Mouse (Mus musculus) hindbrain, embryonic 12.5 days (tissue): ENCODE data around the gene Steap2. TPM values are rescaled to one million over a fixed set of nuclear protein-coding genes. Genes with fewer than 3 reads are reported as not detected.

Source experiments
- ATAC-seq: fragments of 200-750 bp; cut with Nextera tagmentation; 2 replicates; pipeline ENCODE4 v1.8.0; 2017; ENCODE audit warnings: moderate TSS enrichment; ENCODE audit not compliant: low FRiP score
- H3K27ac ChIP-seq: fragments of 300-500 bp; sonication (generic); 2 replicates; pipeline ENCODE4 v1.5.1; 2016; ENCODE audit warnings: mild to moderate bottlenecking
- H3K27me3 ChIP-seq: fragments of 300-500 bp; sonication (generic); 2 replicates; pipeline ENCODE4 v1.6.1; 2016; ENCODE audit warnings: mild to moderate bottlenecking
- H3K36me3 ChIP-seq: fragments of 300-500 bp; sonication (generic); 2 replicates; pipeline ENCODE4 v1.6.1; 2016; ENCODE audit warnings: mild to moderate bottlenecking
- H3K4me1 ChIP-seq: fragments of 300-500 bp; sonication (generic); 2 replicates; pipeline ENCODE4 v1.6.1; 2016
- H3K4me2 ChIP-seq: fragments of 300-500 bp; sonication (generic); replicated peaks from 2 replicates; pipeline ENCODE4 v1.6.1; 2016; ENCODE audit warnings: mild to moderate bottlenecking
- H3K4me3 ChIP-seq: fragments of 300-500 bp; sonication (generic); 2 replicates; pipeline ENCODE4 v1.5.1; 2016; ENCODE audit warnings: mild to moderate bottlenecking
- H3K9ac ChIP-seq: fragments of 300-500 bp; sonication (generic); 2 replicates; pipeline ENCODE4 v1.6.1; 2016; ENCODE audit warnings: mild to moderate bottlenecking, moderate library complexity
- H3K9me3 ChIP-seq: fragments of 300-500 bp; sonication (generic); replicated peaks from 2 replicates; pipeline ENCODE4 v1.6.1; 2016; ENCODE audit warnings: mild to moderate bottlenecking
- WGBS: fragments of 180-500 bp; shearing (Covaris S2); methylation state at CpG from one replicate; pipeline ENCODE4 v1.1.7; 2016; 5-methylcytosine and 5-hydroxymethylcytosine counted together
- polyA plus RNA-seq: library from polyadenylated mRNA; unstranded; fragments of >200 nt; fragmentation: Nextera tagmentation; extraction: Ambion mirVana; gene quantifications from 2 replicates; pipeline ENCODE4 v1.2.1, GENCODE M21; 2016

Gene Steap2
- polyA plus RNA-seq = 5.7 and 6.3 TPM in 2 replicates

DNA sequence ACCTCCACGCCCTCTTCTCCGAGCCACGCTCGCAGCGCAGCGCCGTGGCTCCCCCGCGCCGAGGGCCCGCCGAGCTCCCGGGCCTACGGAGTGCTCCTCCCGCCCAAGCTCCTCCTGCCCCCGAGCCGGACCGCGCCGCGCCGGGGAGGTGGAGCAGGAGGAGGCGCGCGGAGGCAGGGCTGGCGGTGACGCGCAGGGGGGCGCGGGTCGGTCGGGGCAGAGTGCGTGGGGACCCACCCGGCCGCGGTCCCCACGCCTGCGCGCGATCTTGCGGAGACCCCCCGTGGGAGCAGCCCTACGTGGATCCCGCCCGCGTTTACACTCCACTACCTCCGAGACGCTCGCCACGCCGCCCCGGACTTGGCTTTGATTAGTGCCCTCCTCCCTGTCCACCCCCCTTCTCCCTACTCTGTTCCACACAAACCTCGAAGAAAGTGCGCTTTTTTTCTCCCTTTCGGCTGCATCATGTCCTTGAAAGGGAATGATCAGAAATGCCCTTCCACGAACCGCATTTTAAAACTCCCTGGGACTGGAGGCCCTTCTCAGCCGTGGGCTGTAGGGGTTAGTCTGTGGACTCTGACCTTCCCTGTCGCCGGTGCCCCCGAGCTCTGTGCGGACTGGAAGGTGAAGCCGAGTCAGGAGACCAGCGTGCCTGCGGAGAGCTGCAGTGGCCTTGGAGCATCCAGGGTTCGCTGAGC, at the start of gene Steap2:
Steap2 (minus strand) TSS at position 623 of the 698 bp plus-strand sequence.
- no peaks in the 10 kb centered on the region for H3K36me3 ChIP-seq
- no peak within 1 kb of the TSS for H3K27ac ChIP-seq
- H3K4me1 ChIP-seq = no peaks in the 10 kb centered on the region
- peak within 1 kb of the TSS; percentile 83 for H3K4me3 ChIP-seq
- H3K4me2 ChIP-seq = peak within 1 kb of the TSS; percentile 92
- peak within 1 kb of the TSS; percentile 91 for H3K9ac ChIP-seq
- under 1% methylated on average over 65 of the region's 66 CpGs for WGBS
- ATAC-seq = peak; percentile 92
- no peaks in the 10 kb centered on the region for H3K27me3 ChIP-seq
- no peaks in the 10 kb centered on the region for H3K9me3 ChIP-seq

DNA sequence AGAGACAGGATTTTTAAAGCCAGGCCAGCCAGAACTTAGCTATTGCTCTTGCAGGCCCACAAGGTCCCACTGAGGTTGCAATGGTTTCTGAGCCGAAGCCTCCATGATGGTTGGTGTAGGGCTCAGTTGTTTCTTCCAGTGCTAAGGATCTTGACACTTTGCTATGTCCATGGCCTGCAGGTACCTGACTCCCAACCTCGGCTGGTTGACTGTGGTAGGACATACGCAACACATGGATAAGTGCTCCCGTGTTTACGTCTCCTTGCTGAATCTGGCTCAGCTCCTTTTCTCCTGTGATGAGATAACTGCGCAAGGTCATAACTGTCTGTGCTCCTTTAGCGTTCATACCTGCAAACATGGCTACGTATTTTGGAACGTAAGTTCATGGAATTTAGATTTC, 40.1 kb upstream of the Steap2 start:
- Histone ChIP-seq H3K9me3 (no peaks in the 10 kb centered on the region), H3K4me1 (no peaks in the 10 kb centered on the region)
- WGBS = 94% methylated on average over 9 of the region's 9 CpGs

DNA sequence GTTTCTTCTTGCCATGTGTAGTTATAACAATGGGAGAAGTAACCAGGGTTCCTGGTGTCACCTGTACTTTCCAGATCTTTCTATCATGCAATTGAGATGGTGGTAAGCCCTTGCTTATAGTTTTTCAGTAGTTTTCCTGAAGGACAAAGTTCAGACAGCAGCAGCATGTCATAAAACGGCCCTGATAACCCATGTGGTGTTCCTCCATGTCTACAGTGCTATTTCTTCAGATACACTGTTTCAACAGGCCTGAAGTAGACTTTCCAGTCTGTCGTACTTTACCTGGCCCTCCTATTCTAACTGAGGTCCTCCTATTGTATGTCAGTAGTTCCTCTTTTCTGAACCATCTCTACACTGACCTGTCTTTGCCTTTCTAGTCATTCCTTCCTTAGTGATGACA, 38.5 kb upstream of the Steap2 start:
- Histone ChIP-seq H3K9me3 (no peaks in the 10 kb centered on the region), H3K36me3 (no peaks in the 10 kb centered on the region), H3K27me3 (no peaks in the 10 kb centered on the region), H3K27ac (no peak overlapping the region), H3K4me1 (no peaks in the 10 kb centered on the region), H3K9ac (no peak overlapping the region), H3K4me3 (no peak overlapping the region), H3K4me2 (no peak overlapping the region)
- 81% methylated on average over 2 of the region's 2 CpGs for WGBS
- ATAC-seq = no peak

More for the DNA sequence above, 40.1 kb upstream of the Steap2 start:
- no peak overlapping the region for H3K4me3 ChIP-seq
- no peak overlapping the region for H3K27ac ChIP-seq
- H3K9ac ChIP-seq = no peak overlapping the region
- no peaks in the 10 kb centered on the region for H3K36me3 ChIP-seq
- no peaks in the 10 kb centered on the region for H3K27me3 ChIP-seq
- no peak overlapping the region for H3K4me2 ChIP-seq
- ATAC-seq = no peak

GRCm38 (mm10) chr5:5732208-5732607, 37.8 kb upstream of the Steap2 start:
- no peak for ATAC-seq
- Histone ChIP-seq H3K9me3 (no peaks in the 10 kb centered on the region), H3K27ac (no peak overlapping the region), H3K36me3 (no peaks in the 10 kb centered on the region), H3K4me2 (no peak overlapping the region), H3K4me1 (no peaks in the 10 kb centered on the region), H3K27me3 (no peaks in the 10 kb centered on the region), H3K9ac (no peak overlapping the region), H3K4me3 (no peak overlapping the region)
- WGBS = 96% methylated on average over 3 of the region's 3 CpGs

- Histone ChIP-seq H3K4me2 (no peak overlapping the region), H3K27ac (no peak overlapping the region), H3K4me3 (no peak overlapping the region), H3K27me3 (no peaks in the 10 kb centered on the region), H3K4me1 (no peaks in the 10 kb centered on the region), H3K9me3 (no peaks in the 10 kb centered on the region), H3K36me3 (no peaks in the 10 kb centered on the region), H3K9ac (no peak overlapping the region)
- 92% methylated on average over 4 of the region's 4 CpGs for WGBS
- no peak for ATAC-seq
Measured at GRCm38 (mm10) chr5:5729904-5730303, 35.5 kb upstream of the Steap2 start.

- no peak for ATAC-seq
Measured at GRCm38 (mm10) chr5:5722217-5722616, 27.8 kb upstream of the Steap2 start.

GRCm38 (mm10) chr5:5711032-5711431, 16.7 kb upstream of the Steap2 start:
- Histone ChIP-seq H3K4me3 (no peak overlapping the region), H3K9ac (no peak overlapping the region), H3K4me2 (no peak overlapping the region), H3K27ac (no peak overlapping the region), H3K9me3 (no peaks in the 10 kb centered on the region), H3K27me3 (no peaks in the 10 kb centered on the region), H3K4me1 (no peaks in the 10 kb centered on the region), H3K36me3 (no peaks in the 10 kb centered on the region)
- 91% methylated on average over 4 of the region's 4 CpGs for WGBS
- no peak for ATAC-seq

More at GRCm38 (mm10) chr5:5722217-5722616, 27.8 kb upstream of the Steap2 start:
- 92% methylated on average over 7 of the region's 7 CpGs for WGBS
- Histone ChIP-seq H3K4me1 (no peaks in the 10 kb centered on the region), H3K4me3 (no peak overlapping the region), H3K27ac (no peak overlapping the region), H3K9me3 (no peaks in the 10 kb centered on the region), H3K9ac (no peak overlapping the region), H3K27me3 (no peaks in the 10 kb centered on the region), H3K4me2 (no peak overlapping the region), H3K36me3 (no peaks in the 10 kb centered on the region)

GRCm38 (mm10) chr5:5707341-5708278, 13.2 kb upstream of the Steap2 start:
- no peaks in the 10 kb centered on the region for H3K36me3 ChIP-seq
- no peaks in the 10 kb centered on the region for H3K27me3 ChIP-seq
- no peak overlapping the region for H3K4me2 ChIP-seq
- no peak for ATAC-seq
- no peaks in the 10 kb centered on the region for H3K4me1 ChIP-seq
- no peak overlapping the region for H3K9ac ChIP-seq
- no peak overlapping the region for H3K27ac ChIP-seq
- 68% methylated on average over 13 of the region's 13 CpGs for WGBS
- H3K9me3 ChIP-seq = no peaks in the 10 kb centered on the region
- H3K4me3 ChIP-seq = no peak overlapping the region

GRCm38 (mm10) chr5:5705019-5705418, 10.6 kb upstream of the Steap2 start:
- no peaks in the 10 kb centered on the region for H3K4me1 ChIP-seq
- H3K27ac ChIP-seq = no peak overlapping the region
- H3K4me3 ChIP-seq = no peak overlapping the region
- no peaks in the 10 kb centered on the region for H3K36me3 ChIP-seq
- no peak overlapping the region for H3K4me2 ChIP-seq
- WGBS = 46% methylated on average over 2 of the region's 2 CpGs
- no peak for ATAC-seq
- H3K9ac ChIP-seq = no peak overlapping the region
- H3K27me3 ChIP-seq = no peaks in the 10 kb centered on the region; the same call in 1 of the 2 replicates
- no peaks in the 10 kb centered on the region for H3K9me3 ChIP-seq

DNA sequence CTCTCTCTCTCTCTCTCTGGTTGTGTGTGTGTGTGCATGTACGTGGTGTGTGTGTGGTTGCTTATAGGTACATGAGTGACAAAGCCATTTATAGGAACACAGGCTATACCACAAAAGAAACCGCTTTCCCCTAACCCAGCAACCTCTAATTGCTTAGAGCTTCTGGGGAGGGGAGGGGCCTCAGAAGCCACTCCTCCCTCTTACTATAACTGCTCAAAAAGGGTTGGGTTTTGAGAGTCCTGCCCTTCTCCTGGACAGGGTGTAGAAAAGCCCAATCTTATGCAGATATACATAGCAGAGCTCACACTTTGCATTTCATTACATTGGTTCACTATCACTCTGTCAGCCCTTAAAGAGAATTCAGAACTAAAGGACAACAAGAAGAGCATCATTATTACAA, 6.0 kb upstream of the Steap2 start:
- no peak overlapping the region for H3K4me2 ChIP-seq
- H3K9ac ChIP-seq = no peak overlapping the region
- H3K4me3 ChIP-seq = no peak overlapping the region
- H3K27ac ChIP-seq = no peak overlapping the region
- H3K36me3 ChIP-seq = no peaks in the 10 kb centered on the region
- WGBS = 89% methylated on average over 2 of the region's 2 CpGs
- no peaks in the 10 kb centered on the region for H3K9me3 ChIP-seq
- no peaks in the 10 kb centered on the region; the same call in 1 of the 2 replicates for H3K27me3 ChIP-seq
- H3K4me1 ChIP-seq = no peaks in the 10 kb centered on the region
- no peak for ATAC-seq

DNA sequence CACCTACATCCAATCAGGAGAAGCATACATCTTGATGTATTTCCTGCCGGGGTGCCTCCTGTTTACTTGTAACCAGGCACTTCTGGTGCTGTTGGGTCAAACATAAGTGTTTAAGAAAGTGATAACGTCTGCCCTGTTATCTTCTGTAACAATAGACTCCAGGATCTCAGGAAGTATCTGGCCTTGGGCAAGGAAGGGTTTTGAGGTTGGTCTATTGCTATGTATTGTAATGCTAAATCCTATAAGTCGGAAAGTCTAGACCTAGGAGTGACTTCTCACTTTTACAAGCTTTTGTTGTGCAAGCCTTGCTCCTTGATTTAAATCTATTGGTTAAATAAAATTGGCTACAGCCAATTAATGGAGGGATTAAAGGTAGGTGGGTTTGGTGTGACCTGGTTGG, 4.5 kb upstream of the Steap2 start:
- H3K9ac ChIP-seq = no peak overlapping the region
- H3K36me3 ChIP-seq = no peaks in the 10 kb centered on the region
- no peak for ATAC-seq
- no peaks in the 10 kb centered on the region for H3K4me1 ChIP-seq
- WGBS = 78% methylated on average over 3 of the region's 3 CpGs
- H3K27ac ChIP-seq = no peak overlapping the region
- no peaks in the 10 kb centered on the region; the same call in 1 of the 2 replicates for H3K27me3 ChIP-seq
- no peak overlapping the region for H3K4me2 ChIP-seq
- no peak overlapping the region for H3K4me3 ChIP-seq
- no peaks in the 10 kb centered on the region for H3K9me3 ChIP-seq

- Histone ChIP-seq H3K27ac (no peak overlapping the region), H3K4me2 (no peak overlapping the region), H3K36me3 (no peaks in the 10 kb centered on the region), H3K9ac (no peak overlapping the region), H3K9me3 (no peaks in the 10 kb centered on the region), H3K4me3 (no peak overlapping the region), H3K4me1 (no peaks in the 10 kb centered on the region), H3K27me3 (no peaks in the 10 kb centered on the region; the same call in 1 of the 2 replicates)
- 94% methylated on average over 5 of the region's 5 CpGs for WGBS
- no peak for ATAC-seq
Measured at GRCm38 (mm10) chr5:5695401-5695942, 1.1 kb upstream of the Steap2 start.
